Mouse (Mus musculus) R1 (cell line): ENCODE results near the gene Plagl1.

Experiments
- DNase-seq: peaks from one replicate; pipeline ENCODE4 v3.0.0-alpha.2; 2018; ENCODE audit warnings: low read depth, low spot score

Gene Plagl1

GRCm38 (mm10) chr10:13060021-13060668 lies at the start of gene Plagl1:
Gene Plagl1, plus strand, starts transcription at chr10:13060504.
- DNase-seq = no peak

- peak; percentile 69 for DNase-seq
Observed at GRCm38 (mm10) chr10:13014026-13014425, 46.3 kb upstream of the Plagl1 start.

- DNase-seq = peak; percentile 87
Observed at GRCm38 (mm10) chr10:13016573-13016972, 43.7 kb upstream of the Plagl1 start.

- DNase-seq = peak; percentile 57
Observed at GRCm38 (mm10) chr10:13018510-13018909, 41.8 kb upstream of the Plagl1 start.

DNA sequence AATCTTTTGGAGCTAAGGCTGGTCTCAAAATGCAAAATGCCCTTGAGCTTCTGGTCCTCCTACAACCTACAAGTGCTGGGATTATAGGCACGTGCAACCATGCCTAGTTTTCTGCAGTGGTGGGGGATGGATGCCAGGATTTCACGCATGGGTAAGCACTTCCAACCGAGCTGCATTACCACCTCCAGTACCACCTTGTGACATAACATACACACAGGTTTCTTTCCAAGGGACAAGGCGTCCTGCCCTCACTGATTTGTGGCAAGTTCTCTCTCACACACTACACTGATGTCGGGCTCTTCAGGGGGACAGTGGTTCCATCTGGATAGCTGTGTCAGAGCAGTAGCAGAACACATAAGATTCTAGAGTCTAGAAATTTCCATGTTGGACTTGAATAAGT lies 41.3 kb upstream of the Plagl1 start:
- no peak for DNase-seq

DNA sequence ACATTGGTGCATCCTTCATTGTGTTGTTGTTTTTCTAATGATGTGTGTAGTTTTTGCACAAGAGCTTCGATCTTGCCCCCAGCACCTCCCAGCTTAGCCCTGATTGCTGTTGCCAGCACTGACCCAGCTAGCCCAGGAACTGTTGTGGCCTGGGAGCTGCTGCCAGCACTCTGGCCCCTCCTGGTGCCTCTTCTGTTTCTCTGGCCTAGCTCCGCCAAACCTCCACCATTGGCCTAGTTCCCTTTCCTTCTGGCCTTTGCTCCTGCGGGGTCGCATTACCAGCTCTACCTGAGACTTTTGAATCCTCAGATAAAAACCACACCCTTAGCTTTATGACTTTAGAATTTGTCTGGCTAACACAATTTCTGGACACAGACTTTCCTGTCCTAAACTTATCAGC lies 38.2 kb upstream of the Plagl1 start:
- no peak for DNase-seq

GRCm38 (mm10) chr10:13023985-13024384 lies 36.3 kb upstream of the Plagl1 start:
- DNase-seq = peak; percentile 63

DNA sequence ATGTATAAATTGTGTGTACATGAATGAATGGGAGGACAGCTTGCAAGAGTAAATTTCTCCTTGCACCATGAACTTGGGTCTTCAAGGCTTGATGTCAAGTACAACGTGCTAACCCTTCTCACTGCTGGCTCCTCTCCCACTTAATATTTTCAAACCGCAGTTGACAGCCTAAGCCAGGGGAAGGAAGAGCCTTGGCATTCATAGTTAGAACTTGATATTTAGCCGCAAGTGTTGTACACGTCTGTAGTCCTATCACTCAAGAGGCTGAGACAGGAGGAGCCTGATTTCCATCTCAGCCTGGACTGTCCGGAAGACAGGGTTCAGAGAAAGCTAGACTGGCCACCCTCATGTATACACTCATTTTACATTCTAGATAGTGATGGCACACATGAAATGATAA lies 32.6 kb upstream of the Plagl1 start:
- DNase-seq = no peak

DNA sequence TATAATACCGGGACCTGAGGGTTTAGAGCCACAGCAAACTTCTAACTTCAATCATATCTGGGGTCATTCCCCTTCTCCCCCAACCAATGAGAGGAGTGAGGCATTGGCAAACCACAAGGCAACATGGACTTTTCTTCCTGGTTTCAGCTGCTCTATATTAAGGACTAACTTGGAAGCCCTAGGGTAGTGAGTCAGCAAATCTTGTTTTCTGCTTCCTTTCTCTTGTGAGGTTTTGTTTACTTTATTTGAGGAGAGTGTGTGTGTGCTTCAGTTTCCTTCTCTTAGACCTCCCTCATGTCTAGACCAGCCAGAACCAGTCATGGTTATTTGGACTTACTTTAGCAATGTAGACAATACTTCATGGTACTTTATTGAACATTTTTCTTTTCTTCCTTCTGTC lies 32.1 kb upstream of the Plagl1 start:
- no peak for DNase-seq

DNA sequence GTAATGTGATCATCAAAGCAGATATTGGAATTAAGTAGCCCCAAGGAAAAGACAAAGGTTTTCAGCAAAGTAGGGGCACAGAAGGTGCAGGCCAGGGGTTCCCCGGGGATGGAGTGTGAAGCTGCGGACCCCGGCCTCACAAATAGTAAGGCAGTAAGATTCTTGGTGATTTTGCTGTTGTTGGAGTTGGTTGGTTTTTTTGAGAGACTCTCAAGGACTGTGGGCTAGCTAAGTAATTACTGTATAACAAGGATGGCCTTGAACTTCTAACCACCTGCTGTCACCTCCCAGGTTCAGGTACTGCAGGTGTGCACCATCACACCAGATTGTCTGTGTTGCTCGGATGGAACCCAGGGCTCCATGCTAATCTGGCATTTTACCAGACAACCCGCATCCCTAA lies 30.9 kb upstream of the Plagl1 start:
- DNase-seq = no peak

DNA sequence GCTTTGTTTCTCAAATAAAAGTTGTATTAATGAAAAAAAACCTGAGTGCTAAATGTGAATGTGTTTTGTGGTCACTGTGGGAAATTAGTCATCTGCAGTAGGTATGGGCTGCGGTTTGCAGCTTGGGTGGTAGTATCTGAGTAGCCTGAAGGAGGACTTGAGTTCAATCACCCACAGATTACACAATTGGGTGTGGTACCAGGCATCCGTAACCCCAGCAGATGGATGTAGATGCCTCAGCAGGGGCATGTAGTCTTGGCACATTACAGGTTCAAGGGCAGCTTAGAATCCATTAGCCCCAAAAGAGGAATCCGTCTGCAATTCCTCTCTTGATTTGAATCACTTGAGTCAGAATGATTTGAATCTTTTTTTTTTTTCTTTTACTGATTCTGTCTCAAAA lies 25.0 kb upstream of the Plagl1 start:
- no peak for DNase-seq

DNA sequence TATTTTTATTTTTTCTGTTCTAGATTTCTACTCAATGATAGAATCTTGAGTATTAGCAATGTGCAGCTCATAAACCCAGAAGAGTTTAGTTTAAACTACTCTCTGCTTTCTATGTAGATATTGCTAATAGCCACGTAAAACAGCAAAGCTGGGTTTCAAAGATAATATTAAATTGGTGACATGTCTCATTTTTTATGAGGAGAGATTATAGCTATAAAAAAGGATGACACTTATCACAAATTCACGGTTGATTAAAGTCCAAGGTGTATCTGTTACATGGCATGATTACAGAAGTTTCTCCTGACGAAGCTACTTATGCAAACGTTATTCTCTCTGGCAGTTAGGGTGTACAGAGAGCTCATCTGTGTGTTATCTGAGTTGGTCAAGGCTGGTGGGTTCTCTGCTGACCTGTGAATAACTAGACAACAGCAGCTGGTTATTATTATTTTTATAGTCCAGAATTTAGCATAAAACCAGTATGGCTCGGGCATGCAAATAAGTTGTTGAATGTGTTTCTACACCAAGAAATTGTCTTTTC lies 20.6 kb upstream of the Plagl1 start:
- DNase-seq = no peak

GRCm38 (mm10) chr10:13044659-13045058 lies 15.6 kb upstream of the Plagl1 start:
- no peak for DNase-seq

DNA sequence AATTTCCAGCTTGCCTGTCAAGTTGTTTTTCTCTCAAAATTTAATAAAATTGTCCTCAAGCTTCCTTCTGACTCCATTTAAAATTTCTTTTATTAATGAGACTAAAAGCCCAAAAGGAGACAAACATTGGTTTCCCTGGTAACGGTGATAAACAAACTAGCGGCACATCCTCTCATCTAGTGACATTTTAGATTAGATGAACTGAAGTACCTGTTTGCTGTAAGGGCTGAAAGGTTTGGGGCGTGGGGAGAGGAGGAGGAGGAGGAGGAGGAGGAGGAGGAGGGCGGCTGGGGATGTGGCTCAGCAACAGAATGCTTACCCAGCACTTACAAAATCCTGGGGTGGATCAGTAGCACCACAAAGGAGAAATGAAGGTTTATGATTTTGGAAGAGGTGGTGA lies 12.5 kb upstream of the Plagl1 start:
- no peak for DNase-seq

- DNase-seq = no peak
Observed at GRCm38 (mm10) chr10:13056863-13057381, 3.4 kb upstream of the Plagl1 start.

DNA sequence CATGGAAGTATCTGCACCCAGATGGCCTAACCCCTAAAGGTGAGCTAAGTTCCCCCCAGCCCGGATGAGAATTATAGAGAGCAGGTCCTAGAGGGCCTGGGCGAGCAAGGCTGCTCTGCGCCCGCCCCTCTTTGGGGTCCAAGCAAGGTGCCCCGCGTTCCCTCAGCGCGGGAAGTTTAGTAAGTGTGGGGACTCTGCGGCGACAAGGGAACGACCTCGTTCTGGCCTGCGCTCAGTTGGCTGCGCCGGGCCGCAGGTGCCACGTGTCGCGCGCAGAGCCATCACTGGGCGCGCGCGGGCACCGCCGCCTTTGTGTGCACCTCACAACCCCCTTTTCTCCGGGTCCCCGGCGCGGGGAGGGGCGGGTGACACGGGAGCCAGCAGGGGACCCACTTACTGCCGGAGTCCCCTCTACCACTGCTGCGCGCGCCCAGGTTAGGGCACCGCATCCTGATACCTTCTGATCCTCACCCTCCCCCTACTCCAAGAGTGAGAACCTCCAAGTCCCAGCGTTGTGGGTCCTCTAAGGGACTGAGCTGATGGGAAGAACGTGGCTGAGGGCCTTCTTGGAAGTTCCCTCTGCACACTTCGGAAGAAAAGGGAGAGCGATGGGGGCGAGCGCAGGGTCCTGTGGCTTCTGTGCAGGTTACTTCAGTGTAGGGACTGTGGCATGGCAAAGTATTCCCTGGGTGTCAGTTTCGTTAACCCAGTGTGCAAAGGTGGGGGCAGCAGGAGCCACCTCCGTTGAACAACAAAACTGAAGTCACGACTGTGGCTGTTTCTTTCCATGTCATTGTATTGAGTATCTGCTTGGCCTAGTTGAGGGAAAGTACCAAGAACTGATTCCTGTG lies 742 bp downstream of the Plagl1 start:
- peak; percentile 59 for DNase-seq

GRCm38 (mm10) chr10:13062373-13062772 lies 2.1 kb downstream of the Plagl1 start:
- no peak for DNase-seq

- no peak for DNase-seq
Observed at GRCm38 (mm10) chr10:13063457-13063856, 3.2 kb downstream of the Plagl1 start.

GRCm38 (mm10) chr10:13065129-13065752 lies 4.9 kb downstream of the Plagl1 start:
- DNase-seq = no peak

DNA sequence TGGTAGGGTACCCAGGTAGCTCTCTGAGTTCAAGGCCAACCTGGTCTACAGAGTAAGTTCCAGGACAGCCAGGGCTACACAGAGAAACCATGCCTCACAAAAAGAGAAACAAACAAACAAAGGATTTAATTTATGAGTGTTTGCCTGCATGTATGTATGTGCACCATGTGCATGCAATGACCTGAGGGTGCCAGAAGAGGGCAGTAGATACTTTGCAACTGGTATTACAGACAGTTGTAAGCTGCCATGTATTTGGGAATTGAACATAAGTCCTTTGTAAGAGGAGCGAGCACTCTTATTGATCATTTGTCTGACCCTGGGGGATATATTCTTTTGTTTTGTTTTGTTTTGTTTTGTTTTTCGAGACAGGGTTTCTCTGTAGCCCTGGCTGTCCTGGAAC lies 10.7 kb downstream of the Plagl1 start:
- DNase-seq = peak; percentile 64

DNA sequence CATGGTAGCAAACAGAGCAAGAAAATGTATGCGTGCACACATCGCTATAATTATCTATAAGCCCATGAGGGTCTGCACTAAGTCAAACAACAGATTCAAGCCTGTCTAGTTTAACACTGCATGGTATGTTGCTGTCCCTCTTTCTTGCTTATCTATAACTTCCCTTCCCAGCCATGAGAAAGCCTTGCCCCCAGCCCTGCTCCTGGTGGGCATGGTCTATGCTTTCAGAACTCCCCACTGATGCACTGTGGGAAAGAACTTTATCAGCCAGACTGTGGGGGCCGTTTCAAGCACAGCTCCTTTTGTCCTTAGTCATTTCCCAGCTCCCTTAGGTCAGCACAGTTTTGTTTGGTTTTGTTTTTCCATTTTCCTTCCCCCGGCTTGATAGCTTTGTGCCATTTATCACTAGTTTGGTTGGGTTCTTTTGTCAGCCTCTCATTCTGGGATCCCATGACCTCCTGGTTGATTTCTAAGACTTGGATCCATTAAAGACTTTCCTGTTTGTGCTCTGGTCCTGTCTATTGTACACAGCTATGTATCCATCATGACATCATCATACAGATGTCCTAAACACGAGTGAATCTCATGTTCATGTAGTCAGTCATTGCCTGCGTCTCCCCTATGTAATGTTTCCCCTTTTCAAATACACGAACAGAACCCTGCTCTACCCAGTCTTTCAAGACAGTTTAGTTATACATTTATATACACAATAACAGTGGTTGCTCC lies 16.7 kb downstream of the Plagl1 start:
- no peak for DNase-seq

DNA sequence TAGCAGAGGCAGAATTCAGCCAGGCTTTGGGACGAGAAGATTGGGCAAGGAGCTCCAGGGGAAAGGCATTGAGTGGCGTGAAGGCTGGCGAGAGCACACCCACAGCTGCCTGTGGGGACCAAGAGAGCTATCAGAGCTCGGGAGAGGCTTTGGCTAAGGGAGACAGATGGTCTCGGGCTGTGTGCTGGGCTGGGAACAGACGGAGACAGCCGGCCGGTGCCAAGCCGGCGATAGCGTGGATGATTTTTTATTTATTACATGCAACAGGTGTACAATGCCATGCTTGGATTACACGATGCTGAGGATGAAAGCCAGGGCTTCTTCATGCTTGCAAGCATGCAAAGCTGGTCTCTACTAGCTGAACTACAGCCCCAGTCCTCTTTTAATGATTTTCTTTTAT lies 22.2 kb downstream of the Plagl1 start:
- no peak for DNase-seq
